Mouse (Mus musculus): ENCODE measurements around the gene Arhgap30. TPM values are rescaled to one million over a fixed set of nuclear protein-coding genes. Genes with fewer than 3 reads are reported as not detected.

Gene Arhgap30
- 270 TPM for polyA plus RNA-seq (2017; shearing (Covaris generic))

GRCm38 (mm10) chr1:171388376-171389102, at the start of gene Arhgap30:
Gene Arhgap30 (plus strand): TSS chr1:171388954.

GRCm38 (mm10) chr1:171345225-171346094, 43.3 kb upstream of the Arhgap30 start, which contains the start of the genes Nit1 and Pfdn2:
Gene Nit1 (minus strand): TSS chr1:171345646.
Gene Pfdn2 (plus strand): TSS chr1:171345670.

DNA sequence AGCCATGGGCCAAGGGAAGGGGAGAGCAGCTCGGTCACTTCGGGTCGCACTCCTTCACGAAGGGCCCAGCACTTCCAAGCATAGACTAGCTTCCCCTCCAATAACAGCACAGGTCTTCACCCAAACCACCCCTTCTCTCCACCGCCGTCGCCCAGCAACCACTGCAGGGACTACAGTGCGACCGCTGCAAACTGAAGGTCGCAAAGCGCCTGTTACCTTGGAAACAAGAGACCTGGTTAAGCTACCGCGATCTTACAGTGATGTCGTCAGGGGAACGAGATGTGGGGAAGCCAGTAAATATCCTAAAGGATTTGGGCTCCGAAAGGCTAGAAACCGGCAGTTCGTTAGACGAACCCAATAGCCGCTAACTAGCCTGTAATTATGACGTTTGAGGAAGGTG, 28.1 kb upstream of the Arhgap30 start, which contains the start of gene Klhdc9:
Klhdc9 (minus strand) TSS at position 143 of the 400 bp plus-strand sequence.

GRCm38 (mm10) chr1:171369845-171370556, 18.8 kb upstream of the Arhgap30 start, which contains the start of gene Nectin4:
Gene Nectin4 (plus strand): TSS chr1:171370099.

GRCm38 (mm10) chr1:171410947-171411484, 22.3 kb downstream of the Arhgap30 start, which contains the start of gene Usf1:
Gene Usf1 (plus strand): TSS chr1:171411313.

DNA sequence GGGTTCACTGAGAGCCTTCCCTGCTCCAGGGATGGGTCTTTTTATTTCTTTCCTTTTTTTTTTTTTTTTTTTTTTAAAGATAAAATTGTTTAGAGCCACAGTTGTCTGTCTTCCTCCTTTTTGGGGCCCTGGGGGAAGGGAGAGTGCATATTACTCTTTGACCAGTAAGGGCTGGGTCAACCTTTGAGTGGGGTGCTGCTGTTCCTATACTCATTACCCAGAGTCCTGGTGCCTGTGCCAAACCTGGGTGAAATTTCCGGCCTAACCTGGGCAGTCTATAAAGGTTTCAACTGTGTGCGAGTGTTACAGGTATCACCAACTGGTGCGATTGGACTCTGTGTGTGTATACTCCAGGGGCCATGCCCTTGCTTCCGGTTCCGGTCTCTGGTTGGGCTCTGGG, 29.9 kb downstream of the Arhgap30 start, which contains the start of gene Tstd1:
Tstd1 (plus strand) TSS at position 213 of the 400 bp plus-strand sequence.

DNA sequence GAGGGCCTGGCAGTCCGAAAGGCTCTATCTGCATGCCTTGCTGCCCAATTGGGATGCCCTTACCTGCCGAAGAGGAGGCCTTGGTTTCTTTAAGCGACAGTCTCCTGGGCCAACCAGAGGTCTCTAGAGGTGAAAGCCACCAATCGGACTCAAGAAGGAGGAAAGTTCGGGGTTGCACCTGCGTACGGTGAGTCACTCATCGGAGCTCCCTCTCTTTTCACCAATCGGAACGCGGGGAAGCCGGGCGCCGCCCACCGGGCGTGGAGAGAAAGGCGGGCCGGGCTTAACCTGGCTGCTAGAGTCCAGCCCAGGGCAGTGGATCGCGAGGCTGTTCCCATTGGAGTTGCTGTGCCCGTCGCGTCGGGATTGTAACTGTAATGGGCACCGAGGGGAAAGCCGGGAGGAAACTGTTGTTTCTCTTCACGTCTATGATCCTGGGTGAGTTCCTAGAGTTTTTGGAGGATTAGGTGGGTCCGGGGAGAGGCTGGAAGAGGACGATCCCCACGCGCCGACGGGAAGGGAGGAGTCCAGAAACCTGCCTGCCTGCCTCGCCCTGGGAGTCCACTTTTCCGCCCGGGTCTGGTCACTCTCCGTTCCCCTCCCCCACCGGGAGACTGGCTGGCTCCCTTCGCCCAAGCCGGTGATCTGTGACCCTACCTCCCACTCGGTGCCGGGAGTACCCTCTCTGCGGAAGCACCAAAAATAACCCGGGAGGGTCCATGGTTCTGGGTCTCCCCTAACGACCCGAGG, 48.7 kb downstream of the Arhgap30 start, which contains the start of gene F11r:
F11r (plus strand) TSS at position 272 of the 750 bp plus-strand sequence.

Other genes with a start within 250 kb of the Arhgap30 start
- 161 TPM for gene Sdhc, start 238.4 kb upstream of the Arhgap30 start, polyA plus RNA-seq (2017; shearing (Covaris generic))
- not detected for gene Mpz, start 238.2 kb upstream of the Arhgap30 start, polyA plus RNA-seq (2017; shearing (Covaris generic))
- gene Pcp4l1, start 192.7 kb upstream of the Arhgap30 start, polyA plus RNA-seq (2017; shearing (Covaris generic)): not detected
- 0.15 TPM for gene Nr1i3, start 175.0 kb upstream of the Arhgap30 start, polyA plus RNA-seq (2017; shearing (Covaris generic))
- 40.9 TPM for gene Tomm40l, start 166.4 kb upstream of the Arhgap30 start, polyA plus RNA-seq (2017; shearing (Covaris generic))
- gene Apoa2, start 163.9 kb upstream of the Arhgap30 start, polyA plus RNA-seq (2017; shearing (Covaris generic)): 0.79 TPM
- 15.8 TPM for gene Fcer1g, start 154.6 kb upstream of the Arhgap30 start, polyA plus RNA-seq (2017; shearing (Covaris generic))
- gene Adamts4, start 138.5 kb upstream of the Arhgap30 start, polyA plus RNA-seq (2017; shearing (Covaris generic)): not detected
- gene Ndufs2, start 137.6 kb upstream of the Arhgap30 start, polyA plus RNA-seq (2017; shearing (Covaris generic)): 200 TPM
- 50.4 TPM for gene B4galt3, start 118.6 kb upstream of the Arhgap30 start, polyA plus RNA-seq (2017; shearing (Covaris generic))
- 92.4 TPM for gene Ppox, start 107.8 kb upstream of the Arhgap30 start, polyA plus RNA-seq (2017; shearing (Covaris generic))
- 69.0 TPM for gene Usp21, start 101.0 kb upstream of the Arhgap30 start, polyA plus RNA-seq (2017; shearing (Covaris generic))
- gene Ufc1, start 93.9 kb upstream of the Arhgap30 start, polyA plus RNA-seq (2017; shearing (Covaris generic)): 61.0 TPM
- 44.3 TPM for gene Dedd, start 59.8 kb upstream of the Arhgap30 start, polyA plus RNA-seq (2017; shearing (Covaris generic))
- gene Nit1, start 43.3 kb upstream of the Arhgap30 start, polyA plus RNA-seq (2017; shearing (Covaris generic)): 57.0 TPM
- gene Pfdn2, start 43.3 kb upstream of the Arhgap30 start, polyA plus RNA-seq (2017; shearing (Covaris generic)): 115 TPM
- not detected for gene Klhdc9, start 28.2 kb upstream of the Arhgap30 start, polyA plus RNA-seq (2017; shearing (Covaris generic))
- not detected for gene Nectin4, start 18.9 kb upstream of the Arhgap30 start, polyA plus RNA-seq (2017; shearing (Covaris generic))
- gene Usf1, start 22.4 kb downstream of the Arhgap30 start, polyA plus RNA-seq (2017; shearing (Covaris generic)): 108 TPM
- 3.8 TPM for gene Tstd1, start 29.9 kb downstream of the Arhgap30 start, polyA plus RNA-seq (2017; shearing (Covaris generic))
- 0.52 TPM for gene F11r, start 48.6 kb downstream of the Arhgap30 start, polyA plus RNA-seq (2017; shearing (Covaris generic))
- gene Alyref2, start 114.5 kb downstream of the Arhgap30 start, polyA plus RNA-seq (2017; shearing (Covaris generic)): 11.9 TPM
- not detected for gene Itln1, start 146.3 kb downstream of the Arhgap30 start, polyA plus RNA-seq (2017; shearing (Covaris generic))
- gene Cd244a, start 170.2 kb downstream of the Arhgap30 start, polyA plus RNA-seq (2017; shearing (Covaris generic)): 0.46 TPM
- 167 TPM for gene Ly9, start 218.5 kb downstream of the Arhgap30 start, polyA plus RNA-seq (2017; shearing (Covaris generic))